Mouse (Mus musculus): ENCODE results near the gene Angptl4.

GRCm38 (mm10) chr17:33816612-33817011 is 35.0 kb upstream of the Angptl4 start:
- TF ChIP-seq CTCF (IDR thresholded peaks at IDR 0.05; ENCODE audit: extremely low read depth, insufficient read depth, low read length) (no peak), POLR2A (IDR thresholded peaks at IDR 0.05; ENCODE audit: extremely low read depth, insufficient read depth, low read length) (no peak)
